Mouse (Mus musculus): Measurements from ENCODE around the gene Id4.

Gene Id4

DNA sequence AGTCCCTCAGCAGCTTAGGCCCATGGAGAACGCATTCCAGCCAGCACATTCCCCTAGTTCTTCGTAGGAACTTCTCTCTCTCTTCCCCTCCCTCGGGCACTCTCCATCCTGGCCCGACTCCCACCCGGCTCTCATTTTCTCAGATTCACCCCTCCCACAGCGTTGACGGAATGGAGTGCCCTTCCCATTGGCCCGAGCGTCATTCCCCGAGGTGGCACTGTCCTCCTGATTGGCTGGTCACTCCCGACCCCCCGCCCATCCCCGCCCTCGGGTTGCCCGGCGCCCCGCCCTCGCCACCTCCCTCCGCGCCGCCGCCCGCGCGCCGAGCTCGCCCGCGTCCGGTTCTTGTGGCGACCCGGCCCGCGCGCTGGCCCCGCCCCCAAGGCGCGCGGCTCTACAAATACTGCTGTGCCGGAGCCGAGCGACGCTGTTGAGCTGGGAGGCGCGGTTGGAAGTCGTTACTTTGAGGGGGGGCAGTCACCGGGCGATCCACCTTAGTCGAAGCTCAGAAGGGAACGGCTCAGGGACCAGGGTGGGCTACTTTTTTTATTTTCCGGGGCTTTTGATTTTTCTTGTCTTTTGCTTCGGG, at the start of gene Id4:
TSS of gene Id4 (plus strand) at position 539 of the 589 bp plus-strand sequence.
- DNase-seq (ENCODE audit: low read depth, low spot score): peak; percentile 98

DNA sequence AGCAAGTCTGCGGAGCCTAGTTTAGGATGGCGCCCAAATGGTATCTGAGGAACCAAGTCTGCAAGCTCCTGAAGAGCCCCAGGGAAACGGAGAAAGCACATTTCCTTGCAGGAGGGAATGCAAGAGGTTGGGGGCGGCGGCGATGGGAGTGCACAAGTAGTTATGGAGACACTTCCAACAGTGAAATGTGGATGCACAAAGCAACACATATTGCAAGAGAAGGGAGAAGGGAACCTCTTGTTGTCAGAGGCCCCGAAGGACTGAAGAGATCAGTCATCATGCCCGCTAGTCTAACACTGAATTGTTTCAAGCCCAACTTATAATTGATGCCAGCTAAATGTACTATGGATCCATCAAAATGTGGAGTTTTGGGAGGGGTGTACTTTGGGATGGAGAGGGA, 33.9 kb upstream of the Id4 start:
- DNase-seq (ENCODE audit: low read depth, low spot score): peak; percentile 32

GRCm38 (mm10) chr13:48227712-48228111, 33.3 kb upstream of the Id4 start:
- peak; percentile 96 for DNase-seq (ENCODE audit: low read depth, low spot score)

DNA sequence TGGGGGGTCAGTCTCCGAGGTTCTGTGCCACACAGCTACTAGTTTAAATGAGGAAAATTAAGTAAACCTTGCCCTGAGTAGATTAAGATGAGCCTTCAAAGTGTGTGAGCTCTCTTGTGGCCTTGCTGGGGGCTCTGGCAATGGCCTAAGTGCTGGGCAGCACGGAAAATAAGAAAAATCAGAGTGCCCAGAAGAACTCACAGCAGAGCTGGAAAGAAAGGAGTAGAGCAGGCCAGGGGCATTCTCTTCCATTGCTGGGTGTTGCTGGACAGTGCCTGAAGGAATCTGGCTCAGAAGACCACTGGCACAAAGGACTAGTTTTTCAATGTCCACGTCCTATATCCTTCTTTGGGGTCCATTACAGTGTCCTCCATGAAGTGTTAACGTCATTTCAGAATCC, 32.9 kb upstream of the Id4 start:
- peak; percentile 5 for DNase-seq (ENCODE audit: low read depth, low spot score)

DNA sequence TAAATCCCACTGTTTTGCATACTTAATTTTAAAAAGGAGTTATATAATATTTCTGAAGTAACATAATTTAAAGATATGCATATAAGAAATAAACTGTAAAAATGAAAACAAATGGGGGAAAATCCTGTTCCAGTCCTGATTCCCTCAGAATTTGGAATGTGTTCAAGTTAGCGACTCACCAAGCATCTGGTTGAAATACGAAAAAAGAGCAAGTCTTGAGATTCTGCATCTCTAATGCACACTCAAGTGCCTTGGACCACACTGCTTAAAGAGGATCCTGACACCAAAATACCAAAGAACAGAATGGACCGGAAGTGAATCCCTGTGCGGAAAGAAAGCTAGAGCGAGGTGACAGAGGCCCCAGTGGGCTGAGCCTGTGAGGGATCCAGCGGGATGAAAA, 30.0 kb upstream of the Id4 start:
- peak; percentile 56 for DNase-seq (ENCODE audit: low read depth, low spot score)

GRCm38 (mm10) chr13:48236436-48236835, 24.6 kb upstream of the Id4 start:
- DNase-seq (ENCODE audit: low read depth, low spot score): no peak

DNA sequence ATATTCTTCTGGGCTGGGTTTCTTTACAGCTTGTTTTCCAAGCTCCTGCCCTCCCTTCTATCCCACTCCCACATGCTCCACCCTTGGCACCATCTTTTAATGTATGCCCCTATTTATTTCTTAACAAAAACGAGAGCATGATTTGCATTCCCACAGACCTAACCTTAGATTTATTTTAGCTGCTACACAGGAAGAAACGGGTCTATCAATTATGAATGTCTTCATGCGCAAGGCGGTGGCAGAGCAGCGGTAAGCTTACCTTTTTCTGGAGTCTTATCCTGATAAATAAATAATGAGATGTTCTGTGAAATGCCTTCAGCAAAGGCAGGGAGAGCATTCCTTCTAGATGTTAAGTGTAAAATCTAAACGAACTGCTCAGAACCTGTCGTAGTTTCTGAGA, 24.2 kb upstream of the Id4 start:
- DNase-seq (ENCODE audit: low read depth, low spot score): no peak

DNA sequence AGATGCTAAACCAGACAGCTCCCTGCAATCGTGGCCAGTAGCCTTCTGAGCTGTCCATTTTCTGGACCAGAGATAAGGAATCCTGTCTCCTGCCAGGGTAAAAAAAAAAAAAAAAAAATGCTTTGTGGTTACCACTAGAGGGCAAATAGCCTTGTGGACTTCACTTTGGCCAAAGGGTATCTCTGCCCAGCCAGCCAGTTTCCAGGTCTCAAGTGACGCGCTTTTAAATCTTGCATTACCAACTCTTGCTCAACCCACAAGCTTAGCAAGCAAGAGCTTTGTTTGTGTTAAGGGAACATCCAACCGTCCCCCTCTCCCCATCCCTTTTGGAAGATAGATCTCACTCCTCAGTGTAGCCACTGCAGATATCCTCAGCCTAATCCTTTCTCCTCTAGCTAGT, 23.5 kb upstream of the Id4 start:
- DNase-seq (ENCODE audit: low read depth, low spot score): peak; percentile 18

GRCm38 (mm10) chr13:48245235-48246012, 15.6 kb upstream of the Id4 start:
- no peak for DNase-seq (ENCODE audit: low read depth, low spot score)

DNA sequence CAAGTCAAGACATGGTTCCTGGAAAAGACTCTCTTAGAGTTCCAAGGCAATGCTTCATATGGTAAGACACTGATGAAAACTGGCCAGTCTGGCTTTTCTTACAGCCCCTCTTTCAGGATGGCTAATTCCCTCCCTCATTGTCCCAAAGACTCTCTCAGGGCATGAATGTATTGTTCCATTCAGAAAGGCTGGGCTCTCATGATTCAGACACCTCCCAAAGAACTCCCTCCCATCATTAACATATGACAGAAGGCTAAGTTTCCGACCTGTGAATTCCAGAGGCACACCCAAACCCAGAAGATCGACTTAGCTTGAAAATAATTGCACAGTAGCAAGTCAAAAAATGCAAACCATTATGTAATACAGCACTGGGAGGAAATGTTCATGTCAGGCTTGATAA, 8.5 kb upstream of the Id4 start:
- no peak for DNase-seq (ENCODE audit: low read depth, low spot score)

GRCm38 (mm10) chr13:48255026-48255425, 6.0 kb upstream of the Id4 start:
- DNase-seq (ENCODE audit: low read depth, low spot score): no peak

DNA sequence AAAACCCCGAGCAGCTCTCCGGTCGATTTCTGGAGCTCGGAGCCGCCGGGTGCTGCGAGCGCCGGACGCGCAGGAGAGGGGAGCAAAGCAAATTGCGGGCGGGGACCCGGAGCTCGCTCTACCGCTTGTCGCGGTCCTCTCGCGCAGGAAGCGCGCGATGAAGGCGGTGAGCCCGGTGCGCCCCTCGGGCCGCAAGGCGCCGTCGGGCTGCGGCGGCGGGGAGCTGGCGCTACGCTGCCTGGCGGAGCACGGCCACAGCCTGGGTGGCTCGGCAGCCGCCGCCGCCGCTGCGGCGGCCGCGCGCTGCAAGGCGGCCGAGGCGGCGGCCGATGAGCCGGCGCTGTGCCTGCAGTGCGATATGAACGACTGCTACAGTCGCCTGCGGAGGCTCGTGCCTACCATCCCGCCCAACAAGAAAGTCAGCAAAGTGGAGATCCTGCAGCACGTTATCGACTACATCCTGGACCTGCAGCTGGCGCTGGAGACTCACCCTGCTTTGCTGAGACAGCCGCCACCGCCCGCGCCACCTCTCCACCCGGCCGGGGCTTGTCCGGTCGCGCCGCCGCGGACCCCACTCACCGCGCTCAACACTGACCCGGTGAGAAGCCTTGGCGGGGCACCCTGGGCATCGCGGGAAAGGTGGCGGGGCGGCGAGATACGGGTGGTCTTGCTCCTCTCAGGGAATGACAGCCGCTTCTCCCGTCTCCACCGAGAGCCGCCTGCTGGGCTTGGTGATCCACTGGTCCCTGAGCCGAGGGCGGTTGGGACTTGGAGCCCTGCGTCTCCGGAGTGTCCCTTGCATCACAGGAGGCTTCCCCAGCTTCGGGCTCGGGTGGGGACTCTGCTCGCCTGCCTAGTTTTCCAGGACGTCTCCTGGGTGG, 553 bp downstream of the Id4 start:
- peak; percentile 64 for DNase-seq (ENCODE audit: low read depth, low spot score)

GRCm38 (mm10) chr13:48262451-48262969, 1.5 kb downstream of the Id4 start:
- DNase-seq (ENCODE audit: low read depth, low spot score): peak; percentile 33

GRCm38 (mm10) chr13:48265029-48265428, 4.0 kb downstream of the Id4 start:
- no peak for DNase-seq (ENCODE audit: low read depth, low spot score)

DNA sequence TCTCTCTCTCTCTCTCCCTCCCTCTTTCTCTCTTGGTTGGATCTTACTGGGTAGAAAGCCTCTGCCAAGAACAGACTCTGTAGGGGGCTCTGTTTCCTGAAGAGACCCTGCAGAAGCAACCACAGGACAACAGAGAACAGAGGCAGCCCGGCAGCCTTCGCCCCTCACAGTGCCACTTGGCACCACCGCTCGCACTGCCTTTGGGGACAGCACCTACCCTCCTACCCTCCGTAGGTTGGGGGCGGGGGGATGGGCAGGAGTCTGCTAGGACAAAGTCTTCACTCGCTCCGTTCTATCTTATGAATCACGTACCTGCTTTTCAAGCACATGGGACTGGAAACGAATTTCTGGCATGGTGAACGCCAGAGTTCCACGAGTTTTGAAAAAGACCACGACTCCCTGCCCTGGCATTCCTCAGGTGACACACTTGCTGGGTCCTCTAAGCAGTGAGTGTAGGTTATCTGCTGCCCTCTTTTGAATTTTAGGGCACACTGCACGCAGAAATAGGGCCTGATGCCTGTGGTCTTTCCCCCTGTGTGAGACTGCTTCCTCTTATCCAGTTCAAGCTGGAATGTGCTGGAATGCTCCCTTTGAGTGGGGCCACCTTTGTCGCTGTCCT, 12.5 kb downstream of the Id4 start:
- DNase-seq (ENCODE audit: low read depth, low spot score): peak; percentile 46

- no peak for DNase-seq (ENCODE audit: low read depth, low spot score)
Measured at GRCm38 (mm10) chr13:48274107-48274506, 13.1 kb downstream of the Id4 start.

DNA sequence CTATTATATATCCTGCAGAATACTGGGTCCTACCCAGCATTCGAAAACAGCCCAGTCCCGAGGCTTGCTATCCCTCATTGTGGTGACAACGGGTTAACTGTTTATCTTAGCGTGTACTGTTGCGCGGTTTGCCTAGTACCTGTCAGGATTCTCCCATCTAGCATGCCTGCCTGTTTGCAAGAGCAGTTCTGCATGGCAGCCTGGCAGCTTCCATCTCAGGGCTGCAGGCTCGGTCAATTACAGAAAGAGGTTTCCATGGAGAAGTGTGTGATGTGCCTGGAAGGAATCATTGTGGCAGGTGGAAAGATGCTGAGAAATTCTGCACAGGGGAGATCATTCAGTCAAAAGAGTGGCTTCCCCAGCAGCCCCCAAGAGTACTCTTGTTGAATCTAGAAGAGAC, 16.0 kb downstream of the Id4 start:
- peak; percentile 16 for DNase-seq (ENCODE audit: low read depth, low spot score)

DNA sequence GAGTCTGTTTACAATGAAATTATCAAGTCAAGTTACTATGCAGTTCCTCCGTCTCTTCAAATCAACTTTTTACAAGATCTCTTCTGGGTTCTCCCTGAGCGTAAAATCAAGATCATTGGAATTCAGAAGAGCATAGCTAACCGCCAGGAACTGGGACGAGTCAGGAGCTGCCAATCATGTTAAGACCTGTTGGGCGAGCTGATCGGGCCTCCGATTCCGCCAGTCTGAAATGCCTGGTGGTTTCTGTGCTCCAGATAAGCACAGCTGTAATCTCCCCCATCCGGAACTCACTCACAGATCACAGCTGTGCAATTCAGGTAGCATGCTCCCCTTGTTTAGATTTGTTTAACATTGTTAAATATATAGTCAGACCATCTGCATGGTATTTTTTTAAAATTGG, 23.4 kb downstream of the Id4 start:
- DNase-seq (ENCODE audit: low read depth, low spot score): no peak

GRCm38 (mm10) chr13:48284918-48285693, 24.1 kb downstream of the Id4 start:
- no peak for DNase-seq (ENCODE audit: low read depth, low spot score)

DNA sequence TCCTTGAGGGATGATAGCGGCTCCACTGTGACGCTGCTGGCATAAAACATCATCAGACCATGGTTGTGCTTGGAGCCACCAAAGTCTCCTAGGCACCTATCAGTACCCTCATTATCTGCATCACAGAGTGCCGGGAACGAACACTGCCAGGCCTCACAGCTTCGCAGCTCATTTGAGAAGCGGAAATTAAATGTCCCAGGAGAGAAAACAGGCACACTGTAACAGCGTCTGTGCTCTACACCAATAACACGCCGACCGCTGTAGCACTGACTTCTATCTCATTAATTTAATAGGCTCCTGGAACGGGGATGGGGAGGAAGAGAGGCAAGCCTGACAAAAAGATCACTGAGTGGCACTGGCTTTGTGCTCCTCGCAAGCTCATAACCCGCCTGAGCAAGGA, 29.4 kb downstream of the Id4 start:
- peak; percentile 28 for DNase-seq (ENCODE audit: low read depth, low spot score)

GRCm38 (mm10) chr13:48314500-48314899, 53.5 kb downstream of the Id4 start:
- DNase-seq (ENCODE audit: low read depth, low spot score): no peak
